Mouse (Mus musculus): Measurements from ENCODE around the gene Tmem97.

GRCm38 (mm10) chr11:78566775-78567174 is 16.2 kb upstream of the Tmem97 start:
- TF ChIP-seq EP300 (IDR thresholded peaks at IDR 0.05; ENCODE audit: low read depth): no peak
- no peak for TF ChIP-seq CTCF (IDR thresholded peaks at IDR 0.05; ENCODE audit: low read depth)
